Mouse (Mus musculus): ENCODE data around the gene Stx5a. TPM values are rescaled to one million over a fixed set of nuclear protein-coding genes. Genes with fewer than 3 reads are reported as not detected.

Gene Stx5a
- total RNA-seq (2023), result 221 TPM

DNA sequence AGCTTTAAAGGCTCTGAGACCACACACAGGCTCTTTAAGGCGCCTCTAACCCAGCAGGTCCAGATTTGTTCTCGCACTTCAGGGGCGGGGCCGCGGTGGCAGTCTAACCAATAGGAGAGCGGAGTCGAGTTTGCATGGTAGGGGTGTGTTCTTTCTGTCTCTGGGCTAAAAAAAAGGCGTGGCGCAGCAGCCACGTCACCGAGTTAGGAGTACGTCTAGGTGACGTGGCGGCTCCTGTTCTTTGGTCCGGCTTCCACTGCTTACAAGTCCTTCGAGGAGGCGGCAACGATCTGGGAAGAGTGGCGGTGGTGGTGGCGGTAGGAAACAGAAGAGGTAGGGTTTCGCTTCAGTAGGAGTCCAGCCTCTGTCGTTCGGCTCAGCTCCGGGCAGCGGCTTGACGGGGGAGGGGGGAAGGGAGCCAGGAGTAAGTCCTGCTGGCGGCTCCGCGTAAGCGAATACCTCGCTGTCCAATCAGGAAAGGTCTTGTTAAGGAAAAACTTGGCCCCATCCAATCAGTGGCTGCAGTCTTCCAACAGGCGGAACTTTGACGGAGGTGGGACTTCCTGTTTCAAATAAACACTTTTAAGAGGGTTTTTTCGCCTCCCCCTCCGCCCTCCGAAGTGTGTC, at the start of gene Stx5a:
TSS of gene Stx5a (plus strand) at position 171 of the 627 bp plus-strand sequence.

GRCm38 (mm10) chr19:8722907-8723573, 18.2 kb upstream of the Stx5a start, which contains the start of gene Slc3a2:
Slc3a2 (minus strand) TSS chr19:8723369.

GRCm38 (mm10) chr19:8735389-8736159, 5.6 kb upstream of the Stx5a start, which contains the start of gene Wdr74:
Wdr74 (plus strand) TSS chr19:8735827.

DNA sequence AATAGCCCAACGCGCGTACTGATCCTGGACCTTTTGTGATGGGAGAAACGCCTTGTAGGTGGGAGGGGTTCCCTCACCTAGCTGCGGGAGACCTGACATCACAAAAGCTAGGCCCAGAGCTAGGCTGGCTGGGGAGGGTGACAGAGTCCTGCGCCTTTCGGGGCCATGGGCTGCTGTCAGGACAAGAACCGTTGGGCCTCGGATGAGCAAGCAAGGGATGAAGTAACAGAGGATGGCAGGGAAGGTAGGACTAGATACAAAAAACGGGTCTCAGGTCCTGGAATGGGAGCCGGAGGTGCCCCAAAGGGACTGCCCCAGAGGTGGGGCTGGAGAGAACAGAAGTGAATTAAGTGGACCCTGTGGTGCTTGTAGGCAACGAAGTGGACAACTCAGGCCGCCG, 610 bp upstream of the Stx5a start, which contains the start of gene 1700092M07Rik:
TSS of gene 1700092M07Rik (plus strand) at position 116 of the 400 bp plus-strand sequence.

GRCm38 (mm10) chr19:8756635-8757387, 15.6 kb downstream of the Stx5a start, which contains the start of gene Nxf1:
Nxf1 (plus strand) TSS chr19:8757073.

GRCm38 (mm10) chr19:8770567-8771270, 29.5 kb downstream of the Stx5a start, which contains the start of gene Tmem223:
Tmem223 (plus strand) TSS chr19:8770996.

GRCm38 (mm10) chr19:8774086-8774835, 33.0 kb downstream of the Stx5a start, which contains the start of gene Tmem179b:
Tmem179b (minus strand) TSS chr19:8774467.

DNA sequence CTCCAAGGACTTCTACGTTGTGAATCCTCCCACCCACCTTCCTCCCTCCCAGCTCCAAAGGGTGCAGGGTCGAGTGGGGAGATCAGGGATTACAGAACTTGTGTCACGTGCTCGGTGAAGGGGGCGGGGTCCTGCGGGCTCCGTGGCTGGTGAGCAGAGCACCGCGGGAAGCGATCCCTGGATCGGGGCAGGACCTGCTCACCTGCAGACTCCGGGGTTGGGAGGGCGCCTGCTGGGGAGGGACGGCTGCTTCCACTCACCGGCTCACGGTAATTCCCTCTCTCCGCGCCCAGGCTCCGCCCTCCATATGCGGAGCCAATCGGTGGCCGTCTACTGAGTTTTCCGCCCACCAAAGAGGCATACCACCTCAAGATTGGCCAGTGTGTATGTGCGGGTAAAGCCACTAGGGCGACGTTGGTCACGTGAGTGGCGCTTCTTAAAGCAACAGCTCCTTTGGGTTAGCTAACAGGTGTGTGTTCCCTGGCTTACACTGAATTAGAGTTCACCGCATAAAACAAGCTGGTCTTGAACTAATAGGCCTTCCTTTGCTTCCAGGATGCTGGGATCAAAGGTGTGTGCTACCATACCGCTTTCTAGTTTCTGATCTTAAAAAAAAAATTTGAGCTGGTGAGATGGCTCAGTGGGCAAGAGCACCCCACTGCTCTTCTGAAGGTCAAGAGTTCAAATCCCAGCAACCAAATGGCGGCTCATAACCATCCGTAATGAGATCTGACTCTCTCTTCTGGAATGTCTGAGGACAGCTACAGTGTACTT, 45.0 kb downstream of the Stx5a start, which contains the start of gene Taf6l:
TSS of gene Taf6l (minus strand) at position 410 of the 774 bp plus-strand sequence.

GRCm38 (mm10) chr19:8798264-8798946, 57.2 kb downstream of the Stx5a start, which contains the start of gene Polr2g:
Polr2g (minus strand) TSS chr19:8798577.

GRCm38 (mm10) chr19:8802130-8802821, 61.1 kb downstream of the Stx5a start, which contains the start of gene Zbtb3:
Zbtb3 (plus strand) TSS chr19:8802555.

Other genes with a start within 250 kb of the Stx5a start
- gene Slc22a8, start 150.2 kb upstream of the Stx5a start, total RNA-seq (2023), result not detected
- not detected for gene Slc22a6, start 123.4 kb upstream of the Stx5a start, total RNA-seq (2023)
- not detected for gene Chrm1, start 77.6 kb upstream of the Stx5a start, total RNA-seq (2023)
- 222 TPM for gene Slc3a2, start 18.0 kb upstream of the Stx5a start, total RNA-seq (2023)
- 116 TPM for gene Wdr74, start 5.6 kb upstream of the Stx5a start, total RNA-seq (2023)
- gene 1700092M07Rik, start 695 bp upstream of the Stx5a start, total RNA-seq (2023), result 10.2 TPM
- 393 TPM for gene Nxf1, start 15.7 kb downstream of the Stx5a start, total RNA-seq (2023)
- gene Tmem223, start 29.6 kb downstream of the Stx5a start, total RNA-seq (2023), result 39.0 TPM
- gene Tmem179b, start 33.1 kb downstream of the Stx5a start, total RNA-seq (2023), result 75.2 TPM
- gene Taf6l, start 45.0 kb downstream of the Stx5a start, total RNA-seq (2023), result 10.3 TPM
- 59.8 TPM for gene Polr2g, start 57.2 kb downstream of the Stx5a start, total RNA-seq (2023)
- gene Zbtb3, start 61.1 kb downstream of the Stx5a start, total RNA-seq (2023), result 0.58 TPM
- gene Ttc9c, start 77.9 kb downstream of the Stx5a start, total RNA-seq (2023), result 22.9 TPM
- 99.6 TPM for gene Hnrnpul2, start 78.6 kb downstream of the Stx5a start, total RNA-seq (2023)
- 16.8 TPM for gene AC129217.1, start 88.4 kb downstream of the Stx5a start, total RNA-seq (2023)
- gene Bscl2, start 96.1 kb downstream of the Stx5a start, total RNA-seq (2023), result 41.8 TPM
- not detected for gene Gng3, start 97.8 kb downstream of the Stx5a start, total RNA-seq (2023)
- gene Lrrn4cl, start 109.4 kb downstream of the Stx5a start, total RNA-seq (2023), result 0.61 TPM
- 113 TPM for gene Ubxn1, start 130.1 kb downstream of the Stx5a start, total RNA-seq (2023)
- 31.5 TPM for gene Uqcc3, start 139.5 kb downstream of the Stx5a start, total RNA-seq (2023)
- 9.4 TPM for gene Lbhd1, start 142.3 kb downstream of the Stx5a start, total RNA-seq (2023)
- not detected for gene Gm49403, start 142.5 kb downstream of the Stx5a start, total RNA-seq (2023)
- 33.6 TPM for gene 1810009A15Rik, start 147.4 kb downstream of the Stx5a start, total RNA-seq (2023)
- 7.6 TPM for gene Gm49416, start 147.5 kb downstream of the Stx5a start, total RNA-seq (2023)
- 21.6 TPM for gene Ints5, start 151.6 kb downstream of the Stx5a start, total RNA-seq (2023)
- gene Ganab, start 156.7 kb downstream of the Stx5a start, total RNA-seq (2023), result 152 TPM
- 60.9 TPM for gene B3gat3, start 179.0 kb downstream of the Stx5a start, total RNA-seq (2023)
- gene Rom1, start 187.9 kb downstream of the Stx5a start, total RNA-seq (2023), result 6.9 TPM
- gene Eml3, start 188.1 kb downstream of the Stx5a start, total RNA-seq (2023), result 86.8 TPM
- gene Mta2, start 200.5 kb downstream of the Stx5a start, total RNA-seq (2023), result 164 TPM
- 42.6 TPM for gene Tut1, start 212.4 kb downstream of the Stx5a start, total RNA-seq (2023)
- 614 TPM for gene Eef1g, start 225.6 kb downstream of the Stx5a start, total RNA-seq (2023)
- gene Ahnak, start 247.9 kb downstream of the Stx5a start, total RNA-seq (2023), result 120 TPM

Data from CD8-positive naive resting alpha-beta T cell, adult 57 days (primary cell).